Mouse (Mus musculus) myocyte (in vitro differentiated cells): ENCODE measurements at regions not wholly inside any gene's neighbourhood (a gene's known extent, or its start where the extent isn't known, plus 50 kb on each side); places are given as distances from the start of the nearest gene placed in this dataset.

Experiments used
- CEBPB ChIP-seq: IDR thresholded peaks from 2 replicates; pipeline ENCODE4 v1.6.1; 2011; ENCODE audit warnings: mild to moderate bottlenecking, moderate library complexity; ENCODE audit not compliant: poor library complexity, insufficient read depth, severe bottlenecking
- MAX ChIP-seq: IDR thresholded peaks from one replicate; pipeline ENCODE4 v1.6.1; 2011; ENCODE audit warnings: low read depth, mild to moderate bottlenecking, control low read depth
- MYOD1 ChIP-seq, 3 experiments: IDR thresholded peaks; one replicate each; pipeline ENCODE4 v1.6.1; 2011; ENCODE audit warnings: control low read depth in 2 of 3, low read depth in 2 of 3, mild to moderate bottlenecking in 2 of 3, moderate library complexity in 1 of 3; ENCODE audit not compliant: insufficient read length in 2 of 3, control insufficient read depth in 1 of 3
- MYOG ChIP-seq, 3 experiments: IDR thresholded peaks; one replicate each; pipeline ENCODE4 v1.6.1; 2011; ENCODE audit warnings: control low read depth in 2 of 3, low read depth in 2 of 3, mild to moderate bottlenecking in 2 of 3; ENCODE audit not compliant: insufficient read length in 2 of 3, control insufficient read depth in 1 of 3, insufficient read depth in 1 of 3
- POLR2A ChIP-seq: IDR thresholded peaks from one replicate; pipeline ENCODE4 v1.6.1; 2011; ENCODE audit warnings: low read depth, mild to moderate bottlenecking, control low read depth, moderate library complexity; ENCODE audit not compliant: insufficient read length
- POLR2AphosphoS2 ChIP-seq: IDR thresholded peaks from one replicate; pipeline ENCODE4 v1.6.1; 2011; ENCODE audit warnings: low read depth, control low read depth; ENCODE audit not compliant: insufficient read length
- SRF ChIP-seq: IDR thresholded peaks from one replicate; pipeline ENCODE4 v1.6.1; 2011; ENCODE audit warnings: low read depth; ENCODE audit not compliant: control insufficient read depth, insufficient read length
- TCF12 ChIP-seq: IDR thresholded peaks from one replicate; pipeline ENCODE4 v1.6.1; 2011; ENCODE audit warnings: mild to moderate bottlenecking, control low read depth; ENCODE audit not compliant: poor library complexity, insufficient read depth, severe bottlenecking
- USF1 ChIP-seq: IDR thresholded peaks from one replicate; pipeline ENCODE4 v1.6.1; 2011; ENCODE audit warnings: low read depth, mild to moderate bottlenecking, control low read depth, moderate library complexity

DNA sequence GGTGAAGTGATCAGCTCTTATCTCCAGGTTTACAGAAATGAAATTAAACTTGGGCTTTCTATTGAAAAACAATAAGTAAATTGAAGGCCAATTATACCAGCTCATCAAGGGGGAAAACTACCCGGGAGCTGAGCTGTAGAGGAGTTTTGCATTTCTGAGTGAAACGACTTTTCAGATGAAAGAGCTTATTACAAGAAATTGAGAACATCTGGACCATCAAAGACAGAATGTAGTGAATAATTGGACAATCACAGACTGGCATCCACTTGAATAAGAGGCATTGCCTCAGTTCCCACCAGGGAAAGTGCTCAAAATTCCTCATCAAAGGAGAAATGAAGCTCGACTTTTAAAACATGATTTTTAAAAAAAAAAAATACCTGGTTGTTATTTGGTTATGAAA lies 675.7 kb upstream of the Auts2 start:
- no peak for TF ChIP-seq POLR2A
- TF ChIP-seq SRF: no peak
- TF ChIP-seq MYOG (IDR thresholded peaks at IDR 0.05; ENCODE audit: control insufficient read depth in 1 of 3, insufficient read depth in 1 of 3, insufficient read length in 2 of 3, low read depth in 2 of 3): no peak
- TF ChIP-seq USF1: no peak
- TF ChIP-seq TCF12: no peak
- TF ChIP-seq MAX: no peak
- no peak for TF ChIP-seq POLR2AphosphoS2
- TF ChIP-seq CEBPB: no peak
- no peak for TF ChIP-seq MYOD1 (IDR thresholded peaks at IDR 0.05; ENCODE audit: control insufficient read depth in 1 of 3, insufficient read length in 2 of 3, low read depth in 2 of 3)
